Mouse (Mus musculus) heart, adult 2 months (tissue): Measurements from ENCODE around the gene Cdc42se2. TPM values are rescaled to one million over a fixed set of nuclear protein-coding genes. Genes with fewer than 3 reads are reported as not detected.
A peak's percentile ranks its signal among the peaks of the same experiment; 100 is the strongest.

Source experiments
- DNase-seq, 2 experiments: peaks; one replicate each; pipeline ENCODE4 v3.0.0; 2021
- H3K27ac ChIP-seq: fragments of 200-600 bp; 2 replicates; pipeline ENCODE4 v1.8.1; 2022
- H3K27me3 ChIP-seq: fragments of 200-500 bp; 2 replicates; pipeline ENCODE4 v1.6.1; 2012; ENCODE audit warnings: mild to moderate bottlenecking, low read length, inconsistent platforms, mixed read lengths; ENCODE audit not compliant: control insufficient read depth, insufficient read depth
- H3K36me3 ChIP-seq: fragments of 200-500 bp; 2 replicates; pipeline ENCODE4 v1.6.1; 2012; ENCODE audit warnings: low read length, inconsistent platforms; ENCODE audit not compliant: control insufficient read depth, insufficient read depth
- H3K4me1 ChIP-seq: fragments of 200-500 bp; 2 replicates; pipeline ENCODE4 v1.6.1; 2011; ENCODE audit warnings: low read length; ENCODE audit not compliant: control insufficient read depth, insufficient read depth
- H3K4me3 ChIP-seq: fragments of 200-600 bp; 2 replicates; pipeline ENCODE4 v1.8.1; 2022
- H3K79me2 ChIP-seq: fragments of 200-500 bp; replicated peaks from 2 replicates; pipeline ENCODE4 v1.6.1; 2012; ENCODE audit warnings: mild to moderate bottlenecking, inconsistent platforms, low read length, moderate library complexity, mixed read lengths; ENCODE audit not compliant: control insufficient read depth, insufficient read depth
- H3K9ac ChIP-seq: fragments of 200-500 bp; 2 replicates; pipeline ENCODE4 v1.6.1; 2012; ENCODE audit warnings: low read depth, mild to moderate bottlenecking, control low read depth, inconsistent platforms, low read length, mixed read lengths
- CTCF ChIP-seq: fragments of 200-600 bp; IDR thresholded peaks from 2 replicates; pipeline ENCODE4 v1.8.1; 2022; ENCODE audit warnings: antibody characterized with exemption, mild to moderate bottlenecking, moderate library complexity
- EP300 ChIP-seq: fragments of 200-500 bp; IDR thresholded peaks from 2 replicates; pipeline ENCODE4 v1.6.1; 2011; ENCODE audit warnings: low read depth, low read length, control low read depth; ENCODE audit not compliant: insufficient read depth
- POLR2A ChIP-seq: fragments of 200-500 bp; IDR thresholded peaks from 2 replicates; pipeline ENCODE4 v1.6.1; 2011; ENCODE audit warnings: mild to moderate bottlenecking, low read depth, low read length, control low read depth; ENCODE audit not compliant: insufficient read depth
- WGBS: fragments of 180-500 bp; shearing (Covaris S2); methylation state at CpG from one replicate; pipeline ENCODE4 v1.1.7; 2018; 5-methylcytosine and 5-hydroxymethylcytosine counted together
- intact Hi-C: fragments of 180-260 bp; cut with DNase I; formaldehyde crosslinking; loops from one replicate; pipeline ENCODE4 v1.15.1; 2025
- polyA plus RNA-seq: library from polyadenylated mRNA; depleted of rRNA; stranded (reverse); fragments of >200 nt; gene quantifications from 2 replicates; pipeline ENCODE4 v1.2.3, GENCODE M21; 2012
- total RNA-seq, 2 experiments: library from RNA; stranded (reverse); gene quantifications; 2 replicates each; pipeline ENCODE4 v1.2.3; 2021

The Cdc42se2 gene
- total and polyA plus RNA-seq, 3 experiments, result 22.0 to 24.7 (median 23.3) TPM

GRCm38 (mm10) chr11:54805196-54805595 is 17.7 kb upstream of the Cdc42se2 start:
- Histone ChIP-seq H3K9ac (no peak overlapping the region), H3K79me2 (no peaks in the 10 kb centered on the region), H3K4me1 (peaks cover 22% of the 10 kb centered on the region), H3K4me3 (no peak overlapping the region; the same call in 1 of the 2 replicates), H3K36me3 (peaks cover 3% of the 10 kb centered on the region; the same call in 1 of the 2 replicates), H3K27me3 (no peaks in the 10 kb centered on the region), H3K27ac (peak overlapping the region; percentile 91)
- intact Hi-C loops, result loop anchor here (1.0 kb wide), 3 partner anchors 18 to 50 kb away; partner anchors contain the start of gene Cdc42se2
- 17% methylated on average over 4 of the region's 4 CpGs for WGBS
- TF ChIP-seq POLR2A, result peak; percentile 20; the same call in 1 of the 2 replicates
- no peak for TF ChIP-seq CTCF
- TF ChIP-seq EP300, result 0 out of 2 replicates have a peak, but pooled peaks have one; percentile 39
- peak; percentile 87 to 89 for DNase-seq

- no peak overlapping the region for H3K4me3 ChIP-seq
- peak overlapping the region; percentile 10; the same call in 1 of the 2 replicates for H3K27ac ChIP-seq
- TF ChIP-seq POLR2A (no peak), EP300 (no peak), CTCF (no peak)
- H3K9ac ChIP-seq, result no peak overlapping the region
- 77% methylated on average over 6 of the region's 6 CpGs for WGBS
- no peaks in the 10 kb centered on the region for H3K27me3 ChIP-seq
- no peaks in the 10 kb centered on the region for H3K79me2 ChIP-seq
- intact Hi-C loops, result no loop called here
- peaks cover 3% of the 10 kb centered on the region; the same call in 1 of the 2 replicates for H3K36me3 ChIP-seq
- no peak for DNase-seq
- H3K4me1 ChIP-seq, result peaks cover 22% of the 10 kb centered on the region
Measured at GRCm38 (mm10) chr11:54802621-54803020, 15.1 kb upstream of the Cdc42se2 start.

GRCm38 (mm10) chr11:54801791-54802558 is 14.5 kb upstream of the Cdc42se2 start:
- Histone ChIP-seq H3K4me3 (no peak overlapping the region), H3K9ac (no peak overlapping the region), H3K27me3 (no peaks in the 10 kb centered on the region), H3K4me1 (peaks cover 20% of the 10 kb centered on the region), H3K79me2 (no peaks in the 10 kb centered on the region), H3K27ac (peak overlapping the region; percentile 53), H3K36me3 (peaks cover 3% of the 10 kb centered on the region; the same call in 1 of the 2 replicates)
- WGBS, result 37% methylated on average over 6 of the region's 6 CpGs
- peak; percentile 64 to 83 for DNase-seq
- intact Hi-C loops, result loop anchor here (2.0 kb wide), 1 partner anchor 59 kb away; the partner anchor contains the start of gene Lyrm7
- TF ChIP-seq EP300 (peak; percentile 65; the same call in 1 of the 2 replicates), CTCF (no peak), POLR2A (no peak)

- no peak overlapping the region for H3K4me3 ChIP-seq
- no peak for DNase-seq
- H3K79me2 ChIP-seq, result no peaks in the 10 kb centered on the region
- intact Hi-C loops, result no loop called here
- peaks cover under 1% of the 10 kb centered on the region for H3K4me1 ChIP-seq
- H3K9ac ChIP-seq, result no peak overlapping the region
- WGBS, result 66% methylated on average over 11 of the region's 11 CpGs
- H3K36me3 ChIP-seq, result no peaks in the 10 kb centered on the region
- no peaks in the 10 kb centered on the region for H3K27me3 ChIP-seq
- no peak overlapping the region for H3K27ac ChIP-seq
- TF ChIP-seq POLR2A (no peak), CTCF (no peak), EP300 (no peak)
Measured at GRCm38 (mm10) chr11:54796551-54796950, 9.1 kb upstream of the Cdc42se2 start.

- H3K9ac ChIP-seq, result no peak overlapping the region
- no peak for DNase-seq
- no peaks in the 10 kb centered on the region for H3K4me1 ChIP-seq
- H3K79me2 ChIP-seq, result no peaks in the 10 kb centered on the region
- no peaks in the 10 kb centered on the region for H3K27me3 ChIP-seq
- no peaks in the 10 kb centered on the region for H3K36me3 ChIP-seq
- WGBS, result 90% methylated on average over 3 of the region's 3 CpGs
- H3K27ac ChIP-seq, result no peak overlapping the region
- intact Hi-C loops, result no loop called here
- no peak for TF ChIP-seq EP300
- TF ChIP-seq POLR2A, result no peak
- no peak for TF ChIP-seq CTCF
- no peak overlapping the region for H3K4me3 ChIP-seq
Measured at GRCm38 (mm10) chr11:54794678-54795077, 7.2 kb upstream of the Cdc42se2 start.

GRCm38 (mm10) chr11:54793173-54793572 is 5.7 kb upstream of the Cdc42se2 start:
- no peaks in the 10 kb centered on the region for H3K36me3 ChIP-seq
- H3K27me3 ChIP-seq, result no peaks in the 10 kb centered on the region
- no peak overlapping the region for H3K9ac ChIP-seq
- TF ChIP-seq EP300, result no peak
- TF ChIP-seq POLR2A, result no peak
- no peak for TF ChIP-seq CTCF
- intact Hi-C loops, result no loop called here
- 74% methylated on average over 1 of the region's 1 CpGs for WGBS
- no peak for DNase-seq
- H3K27ac ChIP-seq, result no peak overlapping the region
- H3K79me2 ChIP-seq, result no peaks in the 10 kb centered on the region
- H3K4me3 ChIP-seq, result no peak overlapping the region
- H3K4me1 ChIP-seq, result no peaks in the 10 kb centered on the region
